Mouse (Mus musculus): ENCODE data around the gene Nwd1.

DNA sequence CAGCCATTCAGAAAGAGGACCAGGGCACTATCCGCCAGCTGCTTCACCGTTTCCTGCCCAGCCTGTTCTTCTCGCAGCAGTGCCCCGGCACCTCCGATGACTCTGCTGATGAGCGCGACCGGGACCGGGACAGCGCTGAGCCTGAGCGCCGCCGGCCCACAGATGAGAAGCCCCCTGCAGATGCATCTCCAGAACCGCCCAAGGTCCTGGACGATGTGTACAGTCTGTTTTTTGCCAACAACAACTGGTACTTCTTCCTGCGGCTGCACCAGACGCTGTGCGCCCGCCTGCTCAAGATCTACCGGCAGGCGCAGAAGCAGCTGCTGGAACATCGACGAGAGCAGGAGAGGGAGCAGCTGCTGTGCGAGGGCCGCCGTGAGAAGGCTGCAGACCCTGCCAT is 103.3 kb downstream of the Nwd1 start:
- TF ChIP-seq CTCF (IDR thresholded peaks at IDR 0.05; ENCODE audit: control insufficient read depth, insufficient read depth, low read length) (no peak), POLR2A (IDR thresholded peaks at IDR 0.05; ENCODE audit: borderline replicate concordance, control insufficient read depth, low read depth, low read length) (no peak)
